Mouse (Mus musculus) heart, embryonic 14.5 days (tissue): ENCODE results near the gene Pml. TPM values are rescaled to one million over a fixed set of nuclear protein-coding genes. Genes with fewer than 3 reads are reported as not detected.

Experiments
- ATAC-seq: fragments of 200-750 bp; cut with Nextera tagmentation; 2 replicates; pipeline ENCODE4 v1.8.0; 2017; ENCODE audit warnings: low read depth, moderate TSS enrichment; ENCODE audit not compliant: insufficient number of reproducible peaks, insufficient read depth, low FRiP score
- H3K27ac ChIP-seq, 2 experiments: fragments of 200-500 bp in 1 of 2; fragments of 300-500 bp in 1 of 2; sonication (generic) in 1 of 2; replicated peaks in 1 of 2; 2 replicates each; pipeline ENCODE4 v1.5.1; 2012 to 2014; ENCODE audit warnings: low read depth in 2 of 2, low read length in 2 of 2, control low read depth in 1 of 2, mild to moderate bottlenecking in 1 of 2, mixed read lengths in 1 of 2; ENCODE audit not compliant: control insufficient read depth in 1 of 2, insufficient read depth in 1 of 2
- H3K27me3 ChIP-seq: fragments of 300-500 bp; sonication (generic); 2 replicates; pipeline ENCODE4 v1.6.1; 2014; ENCODE audit warnings: mild to moderate bottlenecking, low read length, control low read depth; ENCODE audit not compliant: control insufficient read depth, insufficient read depth
- H3K36me3 ChIP-seq: fragments of 300-500 bp; sonication (generic); 2 replicates; pipeline ENCODE4 v1.6.1; 2014; ENCODE audit warnings: mild to moderate bottlenecking, control low read depth, low read length, mixed read lengths; ENCODE audit not compliant: control insufficient read depth, insufficient read depth
- H3K4me1 ChIP-seq, 2 experiments: fragments of 200-500 bp in 1 of 2; fragments of 300-500 bp in 1 of 2; sonication (generic) in 1 of 2; 2 replicates each; pipeline ENCODE4 v1.6.1; 2012 to 2014; ENCODE audit warnings: low read length in 2 of 2, control low read depth in 1 of 2, mixed read lengths in 1 of 2; ENCODE audit not compliant: control insufficient read depth in 2 of 2, insufficient read depth in 2 of 2
- H3K4me2 ChIP-seq: fragments of 300-500 bp; sonication (generic); 2 replicates; pipeline ENCODE4 v1.6.1; 2014; ENCODE audit warnings: mild to moderate bottlenecking, low read length
- H3K4me3 ChIP-seq, 2 experiments: fragments of 200-500 bp in 1 of 2; fragments of 300-500 bp in 1 of 2; sonication (generic) in 1 of 2; 2 replicates each; pipeline ENCODE4 v1.5.1; 2012 to 2014; ENCODE audit warnings: low read length in 2 of 2, mild to moderate bottlenecking in 2 of 2, control low read depth in 1 of 2, low read depth in 1 of 2, moderate library complexity in 1 of 2; ENCODE audit not compliant: control insufficient read depth in 1 of 2, insufficient read depth in 1 of 2
- H3K9ac ChIP-seq: fragments of 300-500 bp; sonication (generic); 2 replicates; pipeline ENCODE4 v1.6.1; 2014; ENCODE audit warnings: mild to moderate bottlenecking, low read length
- H3K9me3 ChIP-seq: fragments of 300-500 bp; sonication (generic); 2 replicates; pipeline ENCODE4 v1.6.1; 2016; ENCODE audit warnings: low read length, control low read depth; ENCODE audit not compliant: control insufficient read depth
- WGBS: fragments of 180-500 bp; shearing (Covaris S2); extraction: QIAGEN DNeasy Blood & Tissue Kit; methylation state at CpG from one replicate; pipeline ENCODE4 v1.1.7; 2014; 5-methylcytosine and 5-hydroxymethylcytosine counted together
- polyA plus RNA-seq: library from polyadenylated mRNA; unstranded; fragments of >200 nt; fragmentation: Nextera tagmentation; extraction: Ambion mirVana; gene quantifications from 2 replicates; pipeline ENCODE4 v1.2.1, GENCODE M21; 2014

Gene Pml
- polyA plus RNA-seq, 1 experiment from 2014 or later = 11.0 TPM

DNA sequence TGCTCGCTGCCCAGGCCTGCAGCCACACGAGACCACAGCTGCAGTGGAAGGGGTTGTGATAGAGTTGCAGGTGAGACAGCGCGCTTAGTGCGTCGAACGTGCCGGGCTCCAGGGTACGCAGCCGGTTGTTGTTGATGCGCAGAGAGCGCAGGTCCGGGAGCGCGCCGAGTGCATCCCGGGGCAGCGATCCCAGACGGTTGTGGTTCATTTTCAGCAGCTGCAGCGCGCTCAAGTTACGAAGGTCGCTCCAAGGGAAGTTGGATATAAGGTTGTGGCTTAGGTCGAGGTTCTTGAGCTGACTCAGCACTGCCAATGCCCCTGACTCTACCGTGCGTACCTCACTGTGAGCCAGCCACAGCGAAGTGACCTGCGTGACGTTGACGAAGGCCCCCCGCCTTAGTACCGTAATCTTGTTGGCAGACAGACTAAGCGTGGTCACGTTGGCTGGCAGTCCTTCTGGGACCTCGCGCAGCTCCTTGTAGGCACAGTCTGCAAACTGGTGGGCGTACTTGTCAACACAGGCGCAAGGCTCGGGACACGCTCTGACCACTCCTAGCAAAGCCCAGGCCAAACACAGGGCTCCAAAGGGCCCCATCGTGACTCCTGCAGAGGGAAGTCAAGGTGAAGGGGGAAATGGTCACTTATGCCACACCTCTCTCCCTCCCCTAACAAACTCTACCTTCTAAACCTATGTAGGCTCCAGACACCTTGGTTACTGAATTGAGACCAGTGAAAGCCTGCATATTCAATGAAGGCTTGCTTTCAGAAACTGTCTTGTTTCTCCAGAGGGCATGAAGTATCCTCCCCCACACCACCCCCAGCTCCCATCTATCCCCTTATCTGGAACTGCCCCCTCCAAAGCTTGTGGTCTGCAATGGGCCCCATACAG lies 50.0 kb downstream of the Pml start:
- peaks cover 94% of the 10 kb centered on the region for H3K27me3 ChIP-seq
- H3K9ac ChIP-seq = no peak overlapping the region
- no peaks in the 10 kb centered on the region for H3K36me3 ChIP-seq
- H3K4me3 ChIP-seq = peak overlapping the region in 1 of 2 experiments; percentile 28; a peak in 2 of 4 replicates
- under 1% methylated on average over 41 of the region's 41 CpGs for WGBS
- H3K27ac ChIP-seq = no peak overlapping the region
- peak overlapping the region; percentile 49 for H3K4me2 ChIP-seq
- no peak for ATAC-seq
- peaks cover 15 to 36% of the 10 kb centered on the region in 2 experiments; a peak in 3 of 4 replicates for H3K4me1 ChIP-seq
- no peaks in the 10 kb centered on the region for H3K9me3 ChIP-seq

DNA sequence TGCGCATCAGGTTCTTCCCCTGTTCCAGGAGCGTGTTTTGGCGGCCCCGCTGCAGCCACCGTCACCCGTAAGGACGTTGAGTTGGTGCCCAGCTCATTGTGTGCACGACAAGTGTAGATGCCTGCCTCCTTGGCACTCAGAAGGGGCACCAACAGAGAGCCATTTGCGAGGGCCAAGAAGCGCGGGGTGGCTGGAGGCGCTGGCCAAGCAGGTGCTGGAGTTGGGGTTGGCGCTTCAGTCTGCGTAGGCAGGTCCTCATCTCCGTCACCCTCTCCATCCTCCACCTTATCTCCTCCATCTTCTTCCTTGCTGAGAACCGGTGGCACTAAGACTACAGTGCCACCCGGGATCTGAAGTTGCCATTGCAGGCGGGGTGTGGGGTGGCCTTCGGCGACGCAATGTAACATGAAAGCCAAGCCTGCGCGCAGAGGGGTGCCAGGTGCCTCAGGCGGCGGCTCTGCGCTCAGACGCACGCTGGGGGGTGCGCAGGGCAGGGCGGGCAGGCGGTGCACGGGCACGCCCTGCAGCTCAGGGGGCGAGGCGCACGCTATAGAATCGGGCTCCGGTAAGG lies 50.7 kb downstream of the Pml start:
- Histone ChIP-seq H3K27me3 (peaks cover 96% of the 10 kb centered on the region), H3K4me3 (peak overlapping the region in 1 of 2 experiments; percentile 28; a peak in 2 of 4 replicates), H3K36me3 (no peaks in the 10 kb centered on the region), H3K9ac (no peak overlapping the region), H3K9me3 (no peaks in the 10 kb centered on the region), H3K27ac (no peak overlapping the region), H3K4me2 (peak overlapping the region; percentile 50), H3K4me1 (peaks cover 13 to 35% of the 10 kb centered on the region in 2 experiments; a peak in 3 of 4 replicates)
- ATAC-seq = no peak
- WGBS = 4% methylated on average over 34 of the region's 38 CpGs

DNA sequence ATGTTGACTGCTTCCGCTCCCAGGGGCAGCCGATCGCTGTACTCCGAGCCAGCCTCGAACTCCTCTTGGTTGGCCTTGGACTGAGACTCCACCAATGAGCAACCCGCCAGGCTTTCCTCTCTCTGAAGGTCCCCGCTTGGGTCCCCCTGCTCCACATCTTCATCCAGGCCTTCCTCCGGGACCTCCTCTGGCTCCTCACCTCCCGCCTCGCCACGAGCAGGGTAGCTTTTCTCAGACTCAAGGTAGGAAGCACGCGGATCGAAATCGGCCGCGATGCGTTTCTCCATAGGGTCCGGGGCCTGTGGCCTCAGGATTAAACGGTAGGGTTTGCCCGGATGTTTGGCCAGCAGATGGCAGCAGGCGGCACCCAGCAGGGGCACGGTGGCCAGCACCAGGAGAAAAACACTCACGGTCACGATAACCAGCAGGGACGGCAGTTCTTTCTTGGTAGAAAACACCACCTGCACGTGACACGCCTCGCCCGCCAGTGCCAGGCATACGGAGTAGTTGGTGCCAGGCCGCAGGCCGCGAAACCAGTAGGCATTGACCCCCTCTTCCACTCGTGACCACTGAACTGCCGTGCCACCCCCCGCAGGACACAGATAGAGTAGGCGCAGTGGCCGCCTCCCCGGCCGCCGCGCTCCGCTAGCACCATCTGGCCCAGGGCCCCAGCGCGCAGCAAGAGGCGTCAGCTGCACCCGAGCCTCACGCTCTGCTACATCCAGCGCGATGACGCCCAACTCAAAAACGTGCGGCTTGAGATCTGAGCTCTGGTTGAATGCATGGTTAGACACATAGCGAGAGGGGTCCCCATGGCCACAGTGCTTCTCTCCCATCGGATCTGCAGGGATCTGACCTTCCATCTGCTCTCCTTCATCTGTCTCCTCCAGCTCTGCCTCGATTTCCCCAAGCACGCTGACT lies 51.5 kb downstream of the Pml start:
- H3K9ac ChIP-seq = no peak overlapping the region
- peaks cover 12 to 30% of the 10 kb centered on the region in 2 experiments; a peak in 3 of 4 replicates for H3K4me1 ChIP-seq
- ATAC-seq = no peak

DNA sequence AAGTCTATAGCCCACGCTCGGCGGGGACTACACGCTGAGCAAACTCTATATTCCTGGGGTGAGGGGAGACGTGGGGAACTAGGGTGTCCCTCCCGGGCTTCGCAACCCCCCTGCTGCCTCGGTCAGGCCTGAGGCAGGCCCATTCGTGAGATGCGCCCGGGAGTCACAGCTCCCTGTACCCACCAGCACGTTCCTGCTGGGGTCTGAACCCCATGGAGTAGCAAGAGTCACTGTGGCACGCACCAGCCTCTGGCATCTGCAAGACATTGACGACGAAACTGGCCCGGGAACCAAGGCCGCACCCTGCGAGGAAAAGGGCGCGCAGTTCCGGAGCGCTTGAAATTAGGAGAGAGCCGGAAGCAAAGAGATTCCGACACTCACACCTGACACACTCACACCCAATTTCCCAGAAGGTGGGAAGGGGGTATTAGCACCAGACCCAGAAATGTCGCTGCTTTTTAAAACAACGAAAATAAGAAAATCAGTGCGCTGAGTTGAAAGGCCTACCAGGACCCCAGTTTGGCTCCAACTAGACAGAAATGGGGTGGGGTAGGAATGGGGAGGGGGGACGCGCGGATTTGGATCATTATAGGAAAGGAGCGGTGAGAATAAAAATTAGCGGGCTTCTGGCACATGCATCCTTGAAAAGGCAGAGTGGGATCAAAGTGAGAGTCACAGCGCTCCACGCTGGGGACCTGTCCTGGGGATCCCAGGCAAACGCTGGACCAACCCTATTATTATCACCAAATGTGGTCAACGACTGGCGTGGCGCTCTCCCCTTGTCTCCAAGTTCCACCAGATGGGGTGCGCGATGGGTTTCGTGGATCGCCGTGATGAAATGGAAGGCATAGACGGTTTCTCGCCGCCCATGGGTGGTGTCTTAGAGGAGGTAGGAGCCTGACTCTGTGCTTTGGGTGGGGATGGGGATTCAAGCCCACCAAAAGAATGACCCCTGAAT lies 52.7 kb downstream of the Pml start:
- H3K9ac ChIP-seq = no peak overlapping the region
- H3K4me3 ChIP-seq = peak overlapping the region; percentile 4 to 28; a peak in 3 of 4 replicates
- H3K36me3 ChIP-seq = no peaks in the 10 kb centered on the region
- H3K27ac ChIP-seq = no peak overlapping the region
- no peak for ATAC-seq
- no peaks in the 10 kb centered on the region for H3K9me3 ChIP-seq
- H3K4me1 ChIP-seq = peaks cover 12 to 30% of the 10 kb centered on the region in 2 experiments; a peak in 3 of 4 replicates
- peaks cover 87% of the 10 kb centered on the region for H3K27me3 ChIP-seq
- 4% methylated on average over 46 of the region's 46 CpGs for WGBS
- peak overlapping the region; percentile 50 for H3K4me2 ChIP-seq

More for the DNA sequence above, 51.5 kb downstream of the Pml start:
- Histone ChIP-seq H3K4me2 (peak overlapping the region; percentile 50), H3K4me3 (peak overlapping the region; percentile 21 to 28), H3K9me3 (no peaks in the 10 kb centered on the region), H3K36me3 (no peaks in the 10 kb centered on the region), H3K27ac (no peak overlapping the region), H3K27me3 (peaks cover 96% of the 10 kb centered on the region)
- under 1% methylated on average over 58 of the region's 58 CpGs for WGBS

- H3K4me3 ChIP-seq = peak overlapping the region in 1 of 2 experiments; percentile 22; a peak in 2 of 4 replicates
These were observed 53.4 kb downstream of the Pml start for GRCm38 (mm10) chr9:58196141-58196540.

DNA sequence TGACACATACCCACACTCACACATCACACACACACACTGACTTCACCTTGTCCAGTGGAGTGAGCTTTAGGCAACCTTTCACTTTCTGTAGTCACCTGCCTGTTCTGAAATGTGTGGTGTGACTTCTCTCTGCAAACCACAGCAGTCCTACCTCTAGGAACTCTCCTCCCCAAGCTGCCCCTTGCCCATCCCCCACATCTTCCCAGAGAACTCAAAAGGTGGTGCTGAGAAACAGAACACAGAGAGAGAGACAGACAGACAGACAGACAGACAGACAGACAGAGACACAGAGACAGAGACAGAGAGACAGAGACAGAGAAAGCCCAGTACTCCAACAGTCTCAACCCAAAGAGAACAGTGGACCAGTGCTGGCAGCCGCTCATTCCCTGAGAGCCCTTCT lies 53.9 kb downstream of the Pml start:
- no peak overlapping the region for H3K4me3 ChIP-seq
- peaks cover 78% of the 10 kb centered on the region for H3K27me3 ChIP-seq
- H3K36me3 ChIP-seq = no peaks in the 10 kb centered on the region
- no peak overlapping the region for H3K27ac ChIP-seq
- no peak overlapping the region for H3K9ac ChIP-seq
- ATAC-seq = no peak
- no peak overlapping the region for H3K4me2 ChIP-seq
- 20% methylated on average over 1 of the region's 1 CpGs for WGBS
- H3K9me3 ChIP-seq = no peaks in the 10 kb centered on the region
- H3K4me1 ChIP-seq = peaks cover 12 to 30% of the 10 kb centered on the region in 2 experiments; a peak in 3 of 4 replicates

More at GRCm38 (mm10) chr9:58196141-58196540, 53.4 kb downstream of the Pml start:
- Histone ChIP-seq H3K4me2 (peak overlapping the region; percentile 50), H3K9ac (no peak overlapping the region), H3K9me3 (no peaks in the 10 kb centered on the region), H3K4me1 (peaks cover 12 to 30% of the 10 kb centered on the region in 2 experiments; a peak in 3 of 4 replicates), H3K27ac (no peak overlapping the region), H3K27me3 (peaks cover 82% of the 10 kb centered on the region), H3K36me3 (no peaks in the 10 kb centered on the region)
- 7% methylated on average over 14 of the region's 14 CpGs for WGBS
- ATAC-seq = no peak
